Mouse (Mus musculus) left cerebral cortex, adult 8-10 months (tissue): ENCODE results near the gene Rbm39. TPM values are rescaled to one million over a fixed set of nuclear protein-coding genes. Genes with fewer than 3 reads are reported as not detected.
"Not testable (repeated sequence)": the region's sequence is repeated elsewhere in the genome, so short reads cannot be mapped to it uniquely, and the experiment has no call there.

Experiments used
- DNase-seq, 2 experiments: peaks; one replicate each; pipeline ENCODE4 v3.0.0; 2022; ENCODE audit warnings: low spot score in 2 of 2
- total RNA-seq, 4 experiments: library from RNA; stranded (reverse); gene quantifications; 2 replicates each; pipeline ENCODE4 v1.2.4; 2022

The Rbm39 gene
- total RNA-seq, 4 experiments from 2014 or later = 276 to 295 (median 278) TPM

DNA sequence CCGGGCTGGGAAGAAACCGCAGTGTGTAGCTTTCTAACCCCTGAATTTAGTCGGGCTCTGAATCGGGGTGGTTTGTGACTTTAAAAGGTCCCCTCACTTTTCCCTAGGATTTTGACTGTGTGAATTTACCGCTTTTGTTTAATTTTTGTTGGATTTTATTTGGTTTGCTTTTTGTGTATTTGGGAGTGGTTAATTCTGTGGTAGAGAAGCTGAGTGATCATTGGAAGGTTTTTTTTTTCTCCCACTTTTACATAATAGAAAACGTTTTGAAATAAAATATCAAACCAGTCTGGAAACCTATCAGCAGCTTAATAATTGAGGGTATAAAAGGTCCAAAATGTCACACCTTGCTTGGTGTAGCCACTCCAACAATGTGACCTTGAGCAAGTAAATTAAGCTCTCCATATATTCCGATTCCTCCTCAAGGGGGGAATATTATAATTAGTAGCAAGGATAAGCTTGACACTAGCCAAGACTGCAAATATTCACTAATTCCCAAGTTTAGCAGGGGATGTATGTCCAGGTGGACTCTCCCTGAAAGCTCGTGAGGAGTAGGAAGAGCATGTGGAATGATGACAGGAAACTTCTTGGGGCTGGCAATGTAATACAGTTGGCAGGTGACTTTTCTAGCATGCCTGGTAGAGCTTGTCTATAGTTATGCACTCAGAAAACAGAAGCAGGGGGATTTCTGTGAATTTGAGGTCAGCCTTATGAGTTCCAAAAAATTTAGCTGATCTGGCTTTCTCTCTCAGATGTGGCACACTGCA is 969 bp upstream of the Rbm39 start:
- DNase-seq = no peak

DNA sequence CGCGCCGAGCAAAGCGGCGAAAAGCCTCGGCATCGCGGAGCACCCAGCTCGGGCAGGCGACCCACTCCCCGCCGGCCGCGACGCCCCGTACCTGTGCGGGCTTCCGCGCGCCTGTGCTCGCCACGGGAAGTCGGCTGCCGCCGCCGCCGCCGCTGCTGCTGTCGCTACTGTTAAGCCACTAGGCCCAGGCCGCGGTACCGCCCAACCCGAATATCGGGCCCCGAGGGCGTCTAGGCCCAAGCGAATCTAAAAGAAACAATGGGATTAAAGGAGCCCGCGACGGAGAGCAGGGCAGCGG is 293 bp downstream of the Rbm39 start:
- no peak for DNase-seq

DNA sequence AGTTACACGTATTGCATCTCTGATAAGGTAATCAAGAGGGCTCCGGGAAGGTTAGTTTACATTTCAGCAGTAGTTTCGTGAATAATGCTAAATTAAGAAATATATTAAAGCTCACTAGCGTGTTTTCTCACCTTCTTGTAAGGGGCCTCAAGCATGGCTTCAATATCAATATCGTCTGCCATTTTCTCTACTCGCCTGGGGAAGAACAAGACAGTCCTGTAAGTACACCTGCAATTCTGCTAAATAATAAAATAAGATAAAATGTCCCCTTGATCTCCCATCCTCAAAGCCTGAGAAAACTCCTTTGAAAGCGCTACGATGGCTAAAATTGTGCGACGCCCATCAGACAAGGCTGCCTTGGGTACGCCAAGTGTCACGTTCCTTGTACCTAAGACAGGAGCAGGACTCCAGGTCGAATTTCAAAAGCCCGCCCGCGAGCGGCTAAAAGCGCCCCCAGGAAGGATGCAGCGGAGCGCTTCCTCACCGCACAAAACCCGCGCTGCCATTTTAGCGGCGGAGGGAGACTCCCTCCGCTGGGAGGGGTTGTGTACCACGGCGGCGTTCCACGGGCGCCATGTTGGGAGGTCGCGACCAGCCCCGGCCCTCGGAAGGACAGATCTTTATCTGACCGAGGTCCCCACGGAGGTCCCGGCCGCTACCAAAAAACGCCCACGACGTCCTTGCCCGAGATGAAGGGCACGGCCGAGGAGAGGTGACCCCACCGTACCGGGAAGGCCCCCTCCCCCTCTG is 817 bp downstream of the Rbm39 start:
- peak; percentile 60 to 63 for DNase-seq

DNA sequence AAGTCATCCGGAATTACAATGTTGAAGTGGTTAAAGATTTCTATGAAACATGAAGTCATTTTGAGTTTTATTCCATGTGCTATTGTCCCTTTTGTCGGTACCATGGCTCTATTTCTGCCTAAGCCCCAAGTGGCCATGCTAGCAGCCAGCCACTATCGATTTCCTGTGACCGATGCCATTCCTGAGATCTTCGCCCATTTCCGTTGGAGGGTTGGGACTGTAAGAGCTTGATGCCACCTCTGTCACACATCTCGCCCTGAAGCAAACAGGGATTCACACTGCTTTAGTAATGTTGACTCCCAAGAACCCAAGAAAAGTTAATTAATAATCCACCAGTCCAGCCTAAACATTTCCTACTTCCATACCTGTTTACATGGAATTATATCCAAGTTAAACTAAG is 2.4 kb downstream of the Rbm39 start:
- no peak for DNase-seq

DNA sequence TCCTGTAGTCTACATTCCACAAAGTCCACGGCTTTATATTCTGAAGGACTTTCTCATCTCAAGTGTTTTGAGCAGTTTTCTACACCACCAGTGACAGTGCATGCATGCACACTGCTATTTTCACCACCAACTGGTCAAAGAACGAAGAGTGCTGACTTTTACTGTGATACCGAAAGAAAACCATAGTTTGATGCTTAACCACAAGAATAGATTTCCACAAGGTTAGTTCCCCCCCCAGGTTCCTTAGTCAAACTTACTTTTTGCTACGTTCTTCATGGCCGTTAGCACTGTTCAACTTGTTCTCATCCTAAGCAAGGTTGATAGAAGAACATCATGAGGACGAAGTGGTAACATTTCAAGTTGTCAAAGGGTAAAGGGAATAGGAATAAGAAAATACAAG is 3.0 kb downstream of the Rbm39 start:
- DNase-seq = no peak

DNA sequence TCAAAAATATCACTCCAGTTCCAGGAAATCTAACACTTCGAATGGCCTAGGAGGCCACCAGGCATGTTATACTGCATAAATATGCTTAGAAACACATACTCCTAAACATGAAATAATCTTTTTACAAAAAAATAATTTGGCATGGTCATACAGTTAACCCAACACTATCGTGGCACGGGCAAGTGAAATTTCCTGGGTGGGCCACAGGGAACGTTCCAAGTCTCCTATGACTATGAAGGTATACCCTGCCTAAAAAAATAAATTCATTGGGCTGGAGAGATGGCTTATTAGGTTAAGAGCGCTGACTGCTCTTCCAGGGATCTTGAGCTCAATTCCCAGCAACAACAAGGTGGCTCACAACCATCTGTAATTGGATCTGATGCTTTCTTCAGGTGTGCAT is 13.5 kb downstream of the Rbm39 start:
- DNase-seq = no peak

DNA sequence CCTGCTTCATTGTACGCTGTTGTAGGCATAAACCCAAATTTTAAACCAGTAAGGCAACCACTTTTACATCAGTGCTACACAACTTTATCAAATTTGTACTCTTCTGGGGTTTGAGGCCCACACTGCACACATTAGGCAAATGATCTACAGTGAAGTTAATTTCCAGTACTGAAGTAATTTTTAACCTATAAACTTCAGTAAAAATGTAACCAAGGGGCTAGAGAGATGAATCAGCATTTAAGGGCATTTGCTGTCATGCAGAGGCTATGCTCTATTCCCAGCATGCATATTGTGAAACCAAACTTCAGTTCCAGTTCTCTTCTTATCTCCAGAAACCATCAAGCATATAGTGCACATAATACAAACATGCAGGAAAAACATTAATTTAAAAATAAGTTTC is 14.6 kb downstream of the Rbm39 start:
- DNase-seq = no peak

DNA sequence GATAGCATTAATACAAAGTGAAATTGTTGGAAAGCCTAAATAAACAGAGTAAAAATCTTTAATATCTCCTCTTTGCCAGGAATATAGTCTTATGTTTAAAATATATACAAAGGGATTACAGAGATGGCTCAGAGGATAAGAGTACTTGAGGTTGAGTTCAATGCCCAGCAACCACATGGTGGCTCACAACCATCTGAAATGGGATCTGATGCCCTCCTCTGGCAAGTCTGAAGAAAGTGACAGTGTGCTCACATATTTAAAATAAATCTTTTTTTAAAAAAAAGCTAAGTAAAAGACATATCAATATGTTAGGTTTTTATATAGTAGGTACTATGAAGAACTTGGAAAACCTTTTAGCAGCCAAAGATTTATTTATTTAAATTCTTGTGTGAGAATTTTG is 28.5 kb downstream of the Rbm39 start:
- DNase-seq = no peak

DNA sequence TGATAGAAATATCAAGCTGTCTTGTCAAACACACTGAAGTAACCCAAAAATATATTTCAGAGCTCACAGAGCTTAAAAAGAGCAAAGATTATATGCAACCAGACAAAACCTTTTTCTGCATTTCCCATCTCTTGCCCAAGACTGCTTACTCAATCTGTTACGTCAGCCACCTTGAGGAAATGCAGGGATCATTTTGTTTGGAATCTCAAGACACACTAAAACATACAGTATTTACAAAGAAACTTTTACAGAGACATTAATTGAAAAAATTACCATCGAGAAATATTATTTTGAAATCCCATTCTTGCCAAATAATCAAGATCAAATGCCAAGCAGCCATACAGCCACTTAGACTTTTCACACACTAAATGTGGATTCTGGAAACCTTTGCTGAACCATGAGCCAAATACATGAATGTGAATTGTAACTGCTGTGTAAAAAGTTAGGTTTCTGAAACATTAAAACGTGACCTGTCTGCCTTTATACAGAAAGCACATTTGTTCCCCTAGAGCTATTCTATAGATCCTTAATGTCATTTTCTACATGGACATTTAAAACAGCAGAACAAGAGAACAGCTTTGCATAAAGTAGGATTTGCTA is 32.6 kb downstream of the Rbm39 start:
- no peak for DNase-seq

DNA sequence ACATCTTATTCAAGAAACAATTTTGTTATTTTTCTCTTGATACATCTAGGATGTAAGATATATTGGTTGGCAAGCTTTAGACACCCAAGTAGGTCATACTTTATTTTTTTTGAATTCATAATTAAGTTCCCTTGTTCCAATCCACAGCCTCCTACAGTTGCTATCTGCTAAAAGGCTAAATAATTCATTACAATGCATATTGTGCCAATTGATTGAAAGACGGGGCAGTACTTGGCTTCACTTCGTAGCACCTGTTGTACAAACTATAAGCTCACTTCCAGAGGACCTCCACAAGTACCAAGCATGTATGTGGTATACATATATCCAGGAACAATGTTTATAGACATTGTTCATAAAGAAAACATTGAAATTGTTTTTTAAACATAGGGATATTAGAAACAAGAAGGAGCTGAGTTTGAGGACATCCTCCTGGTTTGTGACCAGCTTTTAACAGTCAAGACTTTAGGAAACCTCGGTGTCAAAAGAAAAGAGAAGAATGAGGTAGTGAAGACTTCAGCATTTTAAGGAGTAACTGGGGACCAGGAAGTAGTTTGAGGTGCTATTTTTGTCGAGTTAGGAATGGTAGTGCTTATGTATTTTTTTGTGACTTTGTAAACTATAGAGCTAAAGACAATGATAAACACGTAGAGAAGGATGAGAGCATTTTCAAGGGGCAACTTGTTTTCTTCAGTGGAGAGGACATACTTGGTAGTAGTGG is 33.6 kb downstream of the Rbm39 start:
- DNase-seq = no peak

DNA sequence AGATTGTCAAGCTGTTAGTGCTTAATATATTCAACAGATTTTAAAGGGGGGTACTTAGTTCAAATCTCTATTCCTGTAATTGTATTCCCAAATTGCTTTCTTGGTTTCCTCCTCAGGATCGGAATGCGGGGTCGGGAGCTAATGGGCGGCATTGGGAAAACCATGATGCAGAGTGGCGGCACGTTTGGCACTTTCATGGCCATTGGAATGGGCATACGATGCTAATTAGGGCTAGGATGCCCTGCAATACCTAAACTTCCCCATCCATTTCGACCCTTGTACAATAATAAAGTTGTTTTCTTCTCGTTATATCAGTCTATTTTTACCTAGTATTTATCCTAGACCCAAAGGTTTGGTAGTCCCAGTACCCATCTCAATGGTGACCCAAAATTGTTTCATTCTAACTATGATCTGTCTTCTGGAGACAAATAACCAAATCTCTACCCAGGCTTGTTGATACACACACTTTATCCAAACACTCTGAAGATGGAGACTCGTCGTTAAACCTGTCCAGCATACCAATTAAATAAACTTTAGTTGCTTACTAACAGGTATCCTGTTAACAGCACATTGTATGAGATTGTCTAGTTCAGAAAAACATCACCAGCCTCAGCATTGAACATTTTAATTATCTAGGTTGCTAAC is 34.4 kb downstream of the Rbm39 start:
- no peak for DNase-seq

DNA sequence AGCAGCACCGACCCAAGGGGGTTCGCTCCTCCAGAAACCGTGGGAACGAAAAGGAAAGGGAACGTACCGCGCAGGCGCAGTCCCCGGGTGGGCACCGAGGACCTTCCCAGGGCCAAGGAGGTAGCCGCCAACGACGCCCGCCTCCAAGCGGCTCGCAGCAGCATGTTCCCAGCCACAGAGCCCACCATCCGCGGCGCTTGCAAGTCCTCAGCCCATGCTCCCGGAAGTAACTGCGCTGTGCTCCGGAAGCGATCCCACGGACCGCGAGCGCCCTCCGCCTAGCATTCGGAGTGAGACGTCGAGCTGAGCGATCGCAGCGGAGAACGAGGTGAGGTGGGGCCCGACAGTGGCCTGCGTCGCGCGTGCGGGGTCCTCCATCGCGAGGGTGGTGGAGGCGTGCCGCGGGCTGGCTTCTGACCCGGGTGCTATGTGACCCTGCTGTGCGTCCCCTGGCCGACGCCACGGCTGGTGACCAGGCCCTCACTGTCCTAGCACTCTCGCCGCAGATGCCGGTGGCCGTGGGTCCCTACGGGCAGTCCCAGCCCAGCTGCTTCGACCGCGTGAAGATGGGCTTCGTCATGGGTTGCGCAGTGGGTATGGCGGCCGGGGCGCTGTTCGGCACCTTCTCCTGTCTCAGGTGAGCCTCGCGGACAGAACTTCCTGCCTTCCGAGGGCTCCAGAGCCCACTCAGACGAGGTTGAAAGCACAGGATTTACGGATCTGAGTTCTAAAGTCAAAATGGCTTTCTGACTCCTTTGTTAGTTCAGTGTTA is 35.9 kb downstream of the Rbm39 start, which contains the start of the genes Romo1 and Nfs1:
Romo1 (plus strand) TSS at position 87 of the 772 bp plus-strand sequence.
Nfs1 (minus strand) TSS at position 234 of the 772 bp plus-strand sequence.
- DNase-seq = peak; percentile 88 to 89

DNA sequence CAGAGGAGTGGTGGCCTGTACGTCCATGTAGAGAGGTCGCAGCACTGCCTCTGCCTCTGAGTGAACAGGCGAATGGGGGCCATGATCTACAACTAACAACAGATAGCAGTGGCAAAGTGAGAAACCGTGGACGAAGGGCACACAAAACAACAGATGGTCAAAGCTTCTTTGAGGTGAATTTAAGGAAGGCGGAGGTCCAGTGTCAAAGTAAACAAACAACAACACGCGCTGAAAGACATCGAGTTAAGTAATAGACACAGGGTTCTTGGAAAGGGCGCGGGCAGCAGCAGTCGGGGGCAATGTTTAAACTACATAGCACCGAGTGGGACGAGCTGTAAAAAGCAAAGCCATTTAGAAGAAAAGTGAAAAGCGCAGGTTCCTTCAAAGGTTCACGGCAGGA is 36.7 kb downstream of the Rbm39 start:
- DNase-seq = no peak

DNA sequence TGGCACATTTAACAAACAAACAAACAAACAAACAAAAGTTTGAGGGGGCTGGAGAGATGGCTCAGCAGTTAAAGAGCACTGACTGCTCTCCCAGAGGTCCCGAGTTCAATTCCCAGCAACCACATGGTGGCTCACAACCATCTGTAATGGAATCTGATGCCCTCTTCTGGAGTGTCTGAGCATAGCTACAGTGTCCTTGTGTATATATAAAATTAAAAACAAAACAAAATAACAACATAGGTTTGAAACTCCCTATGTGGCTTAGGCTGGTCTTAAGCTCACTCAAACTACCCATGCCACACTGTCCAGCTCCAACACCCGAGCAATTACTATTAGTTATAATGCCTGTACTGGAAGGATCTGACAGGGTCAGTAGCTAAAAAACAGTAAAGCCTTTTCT is 37.2 kb downstream of the Rbm39 start:
- no peak for DNase-seq

DNA sequence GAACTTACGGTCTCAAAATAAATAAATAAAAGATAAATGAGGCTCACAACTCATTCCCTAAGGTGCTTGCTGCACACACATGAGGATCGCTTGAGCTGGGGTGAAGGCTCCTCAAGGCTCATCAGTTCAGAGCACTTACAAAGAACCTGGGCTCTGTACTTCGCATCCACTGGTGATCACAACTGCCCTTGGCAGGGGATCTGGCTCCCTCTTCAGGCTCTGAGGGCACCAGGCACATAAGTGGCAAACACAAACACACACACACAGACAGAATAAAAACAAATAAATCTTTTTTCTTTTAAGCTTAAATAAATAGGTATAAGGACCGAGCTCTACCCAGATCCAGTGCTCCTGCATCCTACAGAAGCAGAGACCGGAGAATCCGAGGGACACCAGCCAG is 44.3 kb downstream of the Rbm39 start:
- DNase-seq = no peak

DNA sequence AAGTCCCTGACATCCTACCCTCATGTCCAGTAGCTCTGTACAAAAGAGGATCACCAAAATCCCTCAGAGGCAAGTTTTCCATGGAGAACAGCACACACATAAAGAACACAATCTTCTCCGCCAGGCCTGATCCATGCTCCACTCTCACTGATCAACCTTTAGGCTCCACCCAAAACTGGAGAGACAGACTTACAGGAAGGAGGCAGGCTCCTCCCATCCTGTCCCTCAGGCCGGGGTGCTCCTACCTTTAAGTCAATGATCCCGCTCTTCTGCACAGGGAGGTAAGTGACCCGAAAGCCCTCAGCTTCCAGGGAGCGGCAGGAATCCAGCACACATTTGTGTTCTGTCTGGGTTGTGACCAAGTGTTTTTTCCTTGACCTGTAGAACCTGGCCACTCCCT is 45.9 kb downstream of the Rbm39 start:
- no peak for DNase-seq

DNA sequence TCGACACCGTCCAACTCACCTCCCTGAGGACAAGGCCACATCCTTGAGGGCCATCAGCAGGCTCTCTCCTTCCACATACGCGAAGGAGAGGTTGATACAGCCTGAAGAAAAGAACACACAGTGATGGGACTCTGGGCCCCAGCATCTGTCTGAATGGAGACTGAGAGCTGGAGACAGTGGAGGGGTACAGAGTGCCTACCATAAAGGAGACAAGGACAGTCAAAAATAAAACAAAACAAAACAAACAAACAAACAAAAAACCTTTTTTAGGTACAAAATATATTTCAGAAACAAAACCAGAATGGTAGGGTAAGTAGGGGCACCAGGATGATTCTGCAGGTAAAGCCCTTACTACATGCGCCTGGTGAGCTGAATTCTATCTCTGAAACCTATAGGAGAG is 53.0 kb downstream of the Rbm39 start, which contains the start of gene Gm28036:
Gm28036 (minus strand) TSS at position 101 of the 400 bp plus-strand sequence.
- DNase-seq = no peak

DNA sequence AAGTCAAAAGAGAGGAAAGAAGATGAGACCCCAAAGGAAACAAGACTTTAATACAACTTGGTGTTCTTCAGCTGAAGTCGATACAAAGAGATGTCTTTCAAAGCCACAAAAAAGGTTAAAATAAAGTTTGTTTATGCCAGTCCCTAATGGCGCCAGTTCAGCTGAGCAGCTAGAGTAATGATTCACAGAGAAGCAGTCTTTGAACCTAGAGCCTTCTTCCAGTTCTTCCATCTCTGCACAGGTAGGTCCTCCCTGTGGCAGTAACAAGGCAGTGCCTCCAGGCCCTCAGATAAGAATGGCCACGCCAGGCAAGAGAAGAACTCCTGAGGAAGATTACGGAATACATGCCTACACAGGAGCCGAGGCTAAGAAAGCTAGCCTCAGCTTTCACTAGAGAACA is 56.3 kb downstream of the Rbm39 start:
- DNase-seq = no peak

DNA sequence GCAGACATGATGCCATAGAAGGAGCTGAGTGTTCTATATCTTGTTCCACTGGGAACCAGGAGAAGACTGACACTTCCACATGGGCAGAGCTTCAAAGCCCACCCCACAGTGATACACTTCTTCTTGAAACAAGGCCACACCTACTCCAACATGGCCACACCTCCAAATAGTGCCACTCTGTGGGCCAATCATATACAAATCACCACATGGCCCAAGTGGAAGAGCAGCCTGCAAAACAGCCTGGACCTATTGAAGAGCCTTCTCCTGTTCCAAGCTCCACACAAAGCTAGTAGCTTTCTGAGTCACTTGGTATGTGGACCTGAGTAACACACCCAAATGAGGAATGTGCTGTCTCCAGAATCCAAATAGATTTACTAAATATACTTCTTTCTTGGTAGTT is 60.5 kb downstream of the Rbm39 start:
- DNase-seq = no peak

DNA sequence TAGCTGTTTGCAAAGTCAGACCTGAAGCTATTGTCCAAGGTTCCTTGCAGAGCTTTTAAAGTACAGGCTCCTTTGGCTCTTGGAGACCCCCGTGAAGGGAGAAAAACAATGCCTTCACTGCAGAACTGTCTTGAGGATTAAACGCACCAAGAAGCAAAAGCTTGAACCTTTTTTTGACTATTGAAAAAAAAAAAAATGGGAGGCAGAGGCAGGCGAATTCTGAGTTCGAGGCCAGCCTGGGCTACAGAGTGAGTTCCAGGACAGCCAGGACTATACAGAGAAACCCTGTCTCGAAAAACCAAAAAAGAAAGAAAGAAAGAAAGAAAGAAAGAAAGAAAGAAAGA is 68.0 kb downstream of the Rbm39 start:
- not testable (repeated sequence) for DNase-seq
